Mouse (Mus musculus) gastrocnemius, adult 8-10 months (tissue): Measurements from ENCODE around the gene Mtor. TPM values are rescaled to one million over a fixed set of nuclear protein-coding genes. Genes with fewer than 3 reads are reported as not detected.

Experiments
- DNase-seq, 2 experiments: peaks; one replicate each; pipeline ENCODE4 v3.0.0; 2022; ENCODE audit warnings: low spot score in 2 of 2
- total RNA-seq, 4 experiments: library from RNA; stranded (reverse); gene quantifications; 2 replicates each; pipeline ENCODE4 v1.2.4; 2022

The Mtor gene
- total RNA-seq, 4 experiments from 2014 or later = 32.2 to 37.8 (median 34.9) TPM

DNA sequence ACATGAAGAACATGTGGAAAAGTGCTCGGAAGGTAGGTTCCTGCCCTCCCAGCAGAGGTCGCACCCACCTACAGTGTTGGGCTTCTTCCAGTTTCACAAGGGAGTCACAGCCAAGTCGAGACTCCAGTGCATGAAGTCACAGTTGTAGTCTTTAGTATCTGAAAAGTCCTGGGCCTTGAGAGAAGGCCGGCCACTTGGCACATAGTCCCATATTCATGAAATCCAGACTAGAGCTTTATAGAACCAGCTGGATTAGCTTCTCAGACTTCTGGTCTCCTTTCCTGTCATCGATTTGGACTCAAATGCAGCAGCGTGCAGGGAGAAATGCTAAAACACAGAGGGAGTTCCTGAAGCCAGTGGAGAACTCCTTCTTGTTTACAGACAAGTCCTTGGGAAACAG is 82.4 kb downstream of the Mtor start:
- DNase-seq = no peak

DNA sequence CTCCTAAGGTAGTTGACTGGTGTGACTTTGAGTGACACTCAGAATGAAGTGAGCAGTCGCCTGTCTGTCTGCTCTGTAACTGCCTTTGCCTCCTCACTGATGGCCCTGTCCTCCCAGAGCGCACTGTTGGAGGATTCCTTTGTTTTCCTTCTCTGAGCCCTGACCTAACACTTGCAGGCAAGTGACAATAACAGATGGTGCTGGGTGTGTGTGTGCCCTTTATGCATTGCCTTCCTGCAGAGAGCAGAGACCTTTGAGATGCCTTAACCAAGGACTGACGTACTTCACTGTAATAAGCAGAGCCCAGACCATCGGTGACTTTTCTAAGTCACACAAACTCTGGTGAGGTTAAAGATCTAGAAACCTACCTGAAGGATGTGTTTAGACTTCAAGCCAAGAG is 82.9 kb downstream of the Mtor start:
- no peak for DNase-seq

DNA sequence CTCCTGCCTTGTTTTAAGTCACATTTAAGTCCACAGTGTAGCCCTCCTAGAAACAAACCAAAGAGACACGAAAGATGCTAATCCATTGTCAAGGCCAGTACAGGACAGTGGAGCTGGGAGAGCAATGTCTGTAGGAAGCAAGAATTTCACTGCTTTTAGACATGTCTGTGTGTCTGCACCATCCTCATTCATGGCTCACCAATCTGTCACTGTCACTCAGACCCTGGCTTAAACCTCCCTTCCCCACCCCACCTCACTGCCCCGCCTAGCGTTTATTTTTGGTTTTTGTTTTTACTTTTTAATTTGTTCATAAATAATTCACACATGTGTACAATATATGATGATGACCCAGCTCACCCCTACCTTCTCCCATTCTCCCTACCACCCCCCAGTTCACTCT is 84.1 kb downstream of the Mtor start:
- DNase-seq = no peak

DNA sequence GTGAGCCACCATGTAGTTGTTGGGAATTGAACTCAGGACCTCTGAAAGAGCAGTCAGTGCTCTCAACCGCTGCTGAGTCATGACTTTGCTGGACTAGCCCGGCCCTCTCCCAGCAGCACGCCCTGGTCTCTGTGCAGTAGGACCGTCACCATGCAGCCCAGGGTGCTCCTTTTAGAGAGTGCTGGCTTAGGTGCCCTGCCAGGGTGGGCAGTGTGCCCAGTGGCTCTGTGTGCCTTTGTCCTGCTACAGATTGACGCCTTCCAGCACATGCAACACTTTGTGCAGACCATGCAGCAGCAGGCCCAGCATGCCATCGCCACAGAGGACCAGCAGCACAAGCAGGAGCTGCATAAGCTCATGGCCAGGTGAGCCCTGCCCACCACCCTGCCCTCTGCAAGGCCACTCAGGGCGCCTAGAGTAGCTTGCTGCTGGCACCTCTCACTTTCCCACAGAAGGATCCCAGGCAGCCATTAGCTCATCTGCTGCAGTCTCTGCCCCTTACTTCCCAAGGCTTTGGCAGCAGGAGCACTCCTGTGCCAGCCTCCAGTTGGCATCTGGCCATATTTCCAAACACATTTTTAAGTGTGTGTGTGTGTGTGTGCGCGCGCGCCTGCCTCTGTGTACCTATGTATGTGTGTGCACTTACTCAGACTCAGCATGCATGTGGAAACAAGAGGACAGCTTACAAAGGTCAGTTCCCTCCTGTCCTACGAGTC is 85.4 kb downstream of the Mtor start:
- no peak for DNase-seq

DNA sequence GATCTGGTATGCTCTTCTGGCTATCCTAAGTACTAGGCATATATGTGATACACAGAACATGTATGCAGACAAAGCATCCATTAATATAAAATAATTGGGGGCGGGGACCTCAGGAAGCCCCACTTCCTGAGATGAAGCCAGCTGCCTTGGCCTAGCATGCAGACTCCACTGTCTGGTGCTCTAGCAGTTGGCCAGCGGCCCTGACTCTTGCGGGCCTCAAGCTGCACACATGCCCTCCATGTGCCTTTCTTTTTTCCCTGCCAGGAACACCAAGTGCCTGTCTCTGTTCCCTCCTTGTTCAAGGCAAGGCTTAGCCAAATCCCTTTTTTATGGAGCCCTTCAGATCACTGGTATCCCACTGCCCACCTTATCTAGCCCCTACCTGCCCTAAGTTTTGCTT is 87.5 kb downstream of the Mtor start:
- no peak for DNase-seq

DNA sequence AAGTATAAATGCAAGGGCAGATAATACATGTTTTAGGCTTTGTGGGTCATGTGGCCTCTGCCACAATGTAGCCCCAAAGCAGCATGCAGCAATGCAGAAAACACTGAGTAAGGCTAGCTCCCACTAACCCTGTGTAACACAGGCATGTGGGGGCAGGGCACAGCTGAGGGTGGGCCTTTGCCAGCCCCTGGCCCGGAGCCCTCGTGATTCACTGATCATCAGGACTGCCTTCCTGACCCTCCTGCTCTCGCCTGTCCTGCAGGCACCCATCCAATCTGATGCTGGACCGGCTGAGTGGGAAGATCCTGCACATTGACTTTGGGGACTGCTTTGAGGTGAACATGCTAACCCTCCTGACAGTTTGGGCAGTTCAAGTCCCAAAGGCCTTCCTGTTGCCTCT is 100.7 kb downstream of the Mtor start:
- no peak for DNase-seq

DNA sequence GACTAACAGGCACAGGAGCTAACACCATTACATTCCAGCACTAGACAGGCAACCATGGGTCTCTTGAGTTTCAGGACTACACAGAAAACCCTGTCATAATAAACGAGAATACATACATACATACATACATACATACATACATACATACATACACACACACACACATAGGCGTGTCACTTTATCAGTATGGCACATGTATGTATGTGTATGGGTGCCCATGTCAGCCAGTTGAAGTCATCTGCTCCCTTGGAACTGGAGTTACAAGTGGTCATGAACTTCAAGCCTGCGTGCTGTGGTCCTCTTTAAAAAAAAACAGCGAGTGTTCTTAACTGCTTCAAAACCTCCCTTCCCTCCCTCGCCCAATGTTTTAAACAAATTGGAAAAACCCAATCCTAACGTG is 109.4 kb downstream of the Mtor start:
- DNase-seq = no peak

DNA sequence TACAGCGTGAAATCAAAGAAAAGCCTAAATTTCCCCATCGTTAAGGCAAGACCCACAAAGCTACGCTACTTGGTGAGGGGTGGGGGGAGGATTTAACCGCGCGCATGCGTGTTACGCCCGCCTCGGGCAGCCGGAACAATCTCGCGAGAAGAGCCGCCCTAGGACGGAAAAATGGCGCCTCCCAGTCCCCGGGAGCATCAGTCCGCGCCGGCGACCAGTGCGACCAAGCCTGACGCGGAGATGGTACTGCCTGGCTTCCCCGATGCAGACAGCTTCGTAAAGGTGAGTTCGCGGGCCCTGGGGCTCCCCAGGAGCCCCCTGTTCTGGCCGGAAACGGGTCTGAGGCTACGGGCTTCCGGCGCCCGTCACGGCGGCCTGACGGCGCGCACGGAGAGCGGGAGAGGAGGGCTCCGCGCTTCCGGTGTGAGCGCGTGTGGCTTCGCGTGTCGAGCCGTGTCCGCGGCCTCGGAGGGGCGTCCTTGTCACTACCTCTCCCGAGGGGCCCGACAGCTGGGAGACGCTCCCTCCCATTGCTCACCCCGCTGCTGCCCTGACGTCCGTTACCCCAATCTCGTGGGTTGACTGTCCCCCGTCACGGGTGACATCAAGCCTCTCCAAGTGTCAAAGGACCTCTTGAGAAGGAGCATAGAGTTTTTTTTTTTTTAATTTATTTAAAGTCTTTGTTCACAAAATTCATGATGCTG is 110.0 kb downstream of the Mtor start, which contains the start of gene Exosc10:
Gene Exosc10, plus strand, starts transcription at position 133 of the 704 bp plus-strand sequence.
- DNase-seq = peak; percentile 63 to 79

DNA sequence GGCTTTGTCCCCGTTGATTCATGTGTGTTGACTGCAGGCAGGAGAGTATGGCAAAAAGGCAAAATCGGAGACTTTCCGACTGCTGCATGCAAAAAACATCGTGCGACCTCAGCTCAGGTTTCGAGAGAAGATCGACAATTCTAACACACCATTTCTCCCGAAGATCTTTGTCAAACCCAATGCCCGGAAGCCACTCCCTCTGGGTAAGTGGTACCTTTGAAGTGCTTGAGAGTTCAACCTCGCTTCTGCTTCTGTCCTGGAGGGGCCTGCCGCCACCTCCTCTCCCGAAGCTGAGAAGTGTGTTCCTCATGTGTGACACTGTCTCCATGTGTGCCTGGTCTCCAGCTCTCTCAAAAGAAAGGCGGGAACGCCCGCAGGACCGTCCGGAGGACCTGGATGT is 114.3 kb downstream of the Mtor start:
- DNase-seq = no peak

DNA sequence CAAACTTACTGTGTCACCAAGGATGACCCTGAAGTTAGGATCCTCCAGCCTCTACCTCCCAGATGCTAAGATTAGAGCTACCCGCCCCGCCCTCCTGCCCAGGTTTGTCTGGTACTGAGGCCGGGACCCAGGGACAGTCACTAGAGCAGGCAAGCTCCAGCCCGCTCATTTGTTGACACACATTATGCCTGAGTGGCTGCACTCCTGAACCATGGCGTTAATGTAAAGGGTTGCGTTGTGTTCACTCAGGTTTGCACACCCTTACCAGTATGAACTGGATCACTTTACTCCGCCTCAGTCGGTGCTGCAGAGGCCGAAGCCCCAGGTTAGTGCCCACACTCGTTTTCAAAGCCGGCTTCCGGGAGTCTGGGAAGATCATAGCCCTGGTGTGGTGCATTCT is 115.2 kb downstream of the Mtor start:
- DNase-seq = no peak

DNA sequence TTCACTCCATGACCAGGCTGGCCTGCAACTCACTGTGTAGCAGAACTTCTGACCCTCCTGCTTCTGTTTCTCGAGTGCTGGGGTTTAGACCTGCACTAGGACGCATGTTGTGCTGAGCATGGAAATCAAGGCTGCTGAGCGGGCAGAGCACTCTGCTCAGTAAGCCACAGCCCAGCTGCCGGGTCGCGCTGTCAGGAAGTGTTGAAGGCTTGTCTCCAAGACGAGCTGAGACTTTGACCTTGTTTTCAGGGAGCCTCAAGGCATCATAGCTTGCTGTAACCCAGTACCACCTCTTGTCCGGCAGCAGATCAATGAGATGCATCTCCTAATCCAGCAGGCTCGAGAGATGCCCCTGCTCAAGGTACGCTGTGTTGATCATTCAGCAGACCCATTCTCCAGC is 121.7 kb downstream of the Mtor start:
- DNase-seq = no peak

DNA sequence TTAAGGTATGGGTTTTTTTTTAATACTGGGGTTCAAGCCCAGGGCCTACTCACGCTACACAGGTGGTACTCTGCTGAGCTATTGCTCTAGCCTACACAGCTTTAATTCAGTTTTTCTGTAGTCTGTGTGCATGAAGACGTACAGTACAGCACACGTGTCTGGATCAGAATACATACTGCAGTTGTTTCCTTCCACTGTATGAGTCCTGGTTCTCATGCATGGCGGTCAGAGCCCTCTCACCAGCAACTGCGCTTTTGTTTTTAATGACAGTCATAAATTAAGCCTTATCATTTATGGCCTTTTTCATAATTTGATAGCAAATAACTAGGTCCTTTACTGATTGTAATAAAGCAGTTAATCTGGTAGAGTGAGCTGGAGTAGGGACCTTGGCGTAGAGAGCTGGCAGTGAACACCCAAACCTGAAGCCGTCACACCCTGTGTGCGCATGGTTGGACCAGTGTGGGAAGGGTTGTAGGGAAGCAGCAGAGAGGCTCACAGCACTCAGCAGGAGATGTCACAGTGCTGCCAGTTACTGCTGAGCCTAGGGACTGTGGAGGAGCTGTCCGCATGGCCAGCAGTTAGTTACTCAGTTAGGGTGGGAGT is 122.4 kb downstream of the Mtor start:
- DNase-seq = no peak

DNA sequence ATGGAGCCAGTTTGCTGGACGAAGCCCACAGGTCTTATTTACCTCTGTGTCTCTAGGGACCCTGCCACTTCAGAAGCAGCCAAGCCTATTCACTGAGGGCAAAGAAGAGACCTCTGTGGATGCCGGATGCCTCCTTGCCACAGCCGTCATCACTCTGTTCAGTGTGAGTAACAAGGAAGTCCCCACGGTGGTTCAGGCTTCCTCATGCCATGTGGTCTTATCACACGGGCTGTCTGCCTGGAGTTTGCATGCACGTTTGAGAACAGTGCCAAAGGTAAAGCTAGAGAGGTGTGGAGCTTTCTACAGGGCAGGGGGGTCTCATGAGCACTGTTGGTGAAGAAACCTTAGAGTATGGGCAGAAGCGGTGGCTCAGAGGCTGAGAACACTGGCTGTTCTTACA is 124.8 kb downstream of the Mtor start:
- no peak for DNase-seq

DNA sequence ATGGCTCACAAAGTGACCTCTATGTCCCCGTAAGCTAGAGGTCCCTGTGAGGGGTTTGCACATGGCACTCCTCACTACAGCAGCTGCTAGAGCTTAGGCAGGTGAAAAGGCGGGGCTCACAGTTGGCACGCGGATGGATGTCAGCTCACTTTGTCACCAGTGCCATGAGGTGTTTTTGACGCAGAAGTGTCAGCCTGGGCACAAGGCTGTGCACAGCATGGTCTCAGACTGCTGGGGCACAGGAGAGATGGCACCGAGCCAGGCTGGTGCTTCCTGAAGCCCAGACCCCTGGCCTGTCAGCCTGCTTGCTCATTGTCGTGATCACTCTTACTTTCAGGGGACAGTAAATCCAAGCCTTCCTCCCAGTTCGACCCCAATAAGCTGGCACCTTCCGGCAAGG is 132.4 kb downstream of the Mtor start:
- DNase-seq = no peak

DNA sequence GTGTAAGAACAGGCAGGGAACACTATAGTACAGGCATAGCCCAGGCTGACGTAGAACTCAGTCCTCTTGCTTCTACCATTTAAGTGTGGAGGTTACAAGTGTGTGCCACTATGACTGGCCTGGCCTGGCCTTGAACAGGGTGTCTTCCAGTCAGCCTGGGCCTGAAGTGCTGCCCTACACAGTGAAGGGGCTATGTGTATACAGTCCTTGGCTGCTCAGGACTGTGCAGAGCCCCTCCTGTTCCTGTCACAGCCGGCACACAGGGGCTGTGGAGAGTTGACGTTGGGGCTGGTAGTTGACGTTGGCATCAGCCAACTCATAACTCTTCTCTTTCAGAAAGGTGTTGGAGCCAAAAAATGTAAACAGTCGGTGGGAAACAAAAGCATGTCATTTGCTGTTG is 133.0 kb downstream of the Mtor start:
- no peak for DNase-seq

DNA sequence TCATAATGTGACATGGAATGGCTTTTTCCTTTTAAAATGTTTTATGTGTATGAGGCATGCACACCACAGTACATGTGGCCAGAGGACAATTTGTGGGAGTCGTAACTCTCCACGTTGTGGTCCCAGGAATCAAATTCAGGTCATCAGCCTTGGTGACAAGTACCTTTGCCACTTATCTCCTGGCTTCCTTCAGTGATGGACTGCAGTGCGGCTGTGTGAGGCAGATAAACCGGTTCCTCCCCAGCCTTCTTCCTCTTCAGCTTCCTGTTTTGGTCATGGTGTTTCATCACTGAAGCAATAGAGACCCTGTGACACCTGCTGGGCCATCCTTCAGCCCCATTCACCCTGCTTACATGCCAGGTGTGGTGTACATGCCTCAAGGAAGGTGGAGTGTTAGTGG is 134.8 kb downstream of the Mtor start:
- DNase-seq = no peak

DNA sequence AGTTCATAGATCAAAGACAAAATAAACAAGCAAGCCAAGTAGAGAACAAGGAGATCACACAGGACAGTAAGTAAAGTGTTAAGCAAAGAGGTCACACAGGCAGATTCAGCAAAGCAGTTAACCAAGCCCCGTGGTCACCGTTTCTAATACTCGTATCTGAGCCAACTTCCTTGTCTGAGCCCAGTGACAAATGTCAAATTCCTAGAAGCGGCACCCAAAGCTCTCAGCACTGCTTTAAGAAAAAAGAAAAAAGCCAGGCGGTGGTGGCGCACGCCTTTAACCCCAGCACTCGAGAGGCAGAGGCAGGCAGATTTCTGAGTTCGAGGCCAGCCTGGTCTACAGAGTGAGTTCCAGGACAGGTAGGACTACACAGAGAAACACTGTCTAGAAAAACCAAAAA is 138.2 kb downstream of the Mtor start:
- no peak for DNase-seq

DNA sequence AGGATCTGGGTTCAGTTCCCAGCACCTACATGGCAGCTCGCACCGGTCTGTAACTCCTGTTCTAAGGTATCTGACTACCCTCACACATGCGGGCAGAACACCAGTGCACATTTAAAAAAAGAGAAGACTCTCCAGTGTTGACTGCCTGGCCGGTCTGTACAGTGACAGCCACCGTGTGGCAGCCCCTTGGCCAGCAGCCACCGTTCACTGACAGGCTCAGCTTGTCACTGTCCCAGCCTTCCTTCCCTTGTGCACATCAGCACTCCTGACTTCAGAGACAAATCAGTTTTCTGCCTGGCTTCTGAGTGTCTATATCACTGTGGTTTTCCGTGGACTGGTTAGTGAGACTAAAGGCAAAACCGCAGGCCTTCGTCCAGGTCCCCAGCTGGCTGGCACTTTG is 140.4 kb downstream of the Mtor start:
- DNase-seq = no peak

DNA sequence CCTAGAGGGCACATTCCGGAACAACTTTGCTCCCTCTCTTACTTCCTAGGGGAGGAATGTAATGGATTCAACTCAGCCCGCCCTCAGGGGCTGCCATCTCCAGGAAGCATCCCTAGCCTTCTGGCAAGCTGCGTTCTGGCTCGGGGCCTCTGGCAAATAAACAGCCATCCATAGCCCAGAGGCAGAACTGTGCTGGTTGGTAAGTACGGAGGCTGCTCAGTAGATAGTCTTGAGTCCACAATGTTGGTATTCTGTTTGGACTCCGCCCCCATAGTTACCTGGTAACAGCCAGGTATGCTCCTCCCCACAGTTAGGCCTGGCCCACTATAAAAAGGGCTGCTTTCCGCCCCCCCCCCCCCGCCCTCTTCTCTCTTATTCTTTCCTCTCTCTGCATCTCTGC is 141.2 kb downstream of the Mtor start:
- DNase-seq = no peak

DNA sequence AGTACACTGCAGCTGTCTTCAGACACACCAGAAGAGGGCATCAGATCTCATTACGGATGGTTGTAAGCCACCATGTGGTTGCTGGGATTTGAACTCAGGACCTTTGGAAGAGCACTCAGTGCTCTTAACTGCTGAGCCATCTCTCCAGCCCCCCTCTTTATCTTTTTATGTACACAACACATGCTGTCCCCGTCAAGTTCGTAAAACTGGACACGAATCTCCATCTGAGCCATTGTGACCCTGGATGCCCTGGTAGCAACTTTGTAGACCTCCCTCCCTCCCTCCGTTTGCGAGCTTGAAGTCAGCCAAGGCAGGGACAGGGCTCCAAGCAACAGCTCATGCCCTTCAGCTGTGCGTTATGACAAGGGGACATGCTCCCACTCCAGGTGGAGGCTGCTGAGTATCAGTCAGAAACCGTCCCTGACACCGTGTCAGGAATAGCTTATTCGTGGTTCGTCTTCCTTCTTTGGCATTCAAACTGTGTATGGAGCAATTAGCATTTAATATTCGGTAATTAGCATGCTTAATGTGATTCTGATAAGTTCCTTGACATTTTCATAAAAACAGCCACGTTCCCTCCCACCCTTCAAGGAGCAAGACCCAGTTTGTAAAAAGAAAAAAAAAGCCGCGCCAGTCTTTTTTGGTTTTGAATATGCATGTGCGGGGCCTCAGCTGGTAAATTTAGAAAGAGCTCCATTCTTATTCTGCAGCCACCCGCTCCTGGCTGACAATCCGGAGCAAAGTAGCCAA is 142.2 kb downstream of the Mtor start:
- no peak for DNase-seq

DNA sequence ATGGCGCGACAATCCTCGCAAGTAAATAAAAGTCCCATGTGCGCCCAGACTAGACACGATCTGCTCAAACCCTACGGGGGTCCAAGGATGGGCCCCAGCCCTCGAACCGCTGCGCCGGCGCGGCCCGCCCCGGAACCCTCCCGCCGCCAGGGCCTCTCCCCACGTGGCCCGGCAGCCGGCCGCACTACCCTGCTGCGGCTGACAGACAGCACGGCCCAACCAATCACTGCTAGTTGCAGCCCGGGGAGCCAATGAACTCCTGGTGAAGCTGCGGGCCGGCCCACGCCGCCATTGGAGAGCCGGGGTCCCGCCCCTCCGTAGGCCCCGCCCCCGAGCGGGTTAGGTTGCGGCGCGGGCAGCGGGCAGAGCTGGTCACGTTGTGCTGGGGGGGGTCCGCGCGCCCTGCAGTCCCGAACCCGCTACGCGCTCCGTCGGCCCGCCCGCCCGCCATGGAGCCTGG is 142.8 kb downstream of the Mtor start, which contains the start of gene Srm:
Gene Srm, plus strand, starts transcription at position 333 of the 460 bp plus-strand sequence.
- peak; percentile 97 to 98 for DNase-seq
